Mouse (Mus musculus): ENCODE results near the gene Vwa5b1. TPM values are rescaled to one million over a fixed set of nuclear protein-coding genes. Genes with fewer than 3 reads are reported as not detected.

Vwa5b1 gene
- polyA plus RNA-seq, 1 experiment from 2014 or later: not detected

DNA sequence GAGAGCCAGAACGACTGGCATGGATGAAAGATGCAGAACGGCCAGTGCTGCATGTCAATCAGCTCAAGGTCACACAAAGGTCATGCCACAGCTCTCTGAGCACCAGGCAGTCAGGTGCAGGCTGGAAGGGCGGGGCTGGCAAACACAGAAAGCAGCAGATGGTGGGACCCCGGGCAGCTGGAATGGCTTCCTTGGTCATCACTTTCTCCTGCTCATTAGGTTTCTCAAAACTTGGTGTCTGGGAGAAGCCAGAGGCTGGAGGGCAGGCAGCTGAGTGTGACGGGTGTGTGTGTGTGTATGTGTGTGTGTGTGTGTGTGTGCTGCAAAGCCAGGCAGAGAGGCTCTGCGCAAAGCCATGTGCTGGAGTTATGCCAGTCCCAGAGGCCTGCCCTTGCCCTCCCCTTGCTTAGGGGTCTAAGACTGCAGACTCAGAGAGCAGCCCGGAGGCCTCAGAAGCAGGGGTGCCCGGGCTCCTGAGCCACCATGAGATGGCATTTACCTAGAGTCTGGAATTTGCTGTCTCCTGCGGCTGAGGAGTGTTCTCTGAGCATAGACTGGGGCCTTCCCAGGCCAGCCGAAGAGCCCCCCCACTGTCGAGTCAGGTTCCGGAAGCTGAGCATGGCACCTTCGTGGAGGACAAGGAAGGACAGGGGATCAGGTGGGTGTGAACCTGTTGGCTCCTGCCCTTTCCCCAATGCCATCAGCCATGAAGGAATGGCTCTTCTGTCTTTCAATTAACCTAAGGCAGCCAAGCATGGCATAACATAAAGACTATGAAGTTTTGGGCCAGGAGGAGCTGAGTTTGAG, 60.7 kb downstream of the Vwa5b1 start:
- no peak overlapping the region for H3K27ac ChIP-seq
- no peaks in the 10 kb centered on the region for H3K4me1 ChIP-seq (replicated peaks)
- WGBS (ENCODE audit: insufficient replicate concordance): 56% methylated on average over 13 of the region's 13 CpGs
- H3K4me3 ChIP-seq (replicated peaks): no peak overlapping the region
- DNase-seq: no peak
- no peak overlapping the region for H3K4me2 ChIP-seq
- no peak overlapping the region for H3K9ac ChIP-seq
- no peaks in the 10 kb centered on the region for H3K9me3 ChIP-seq (replicated peaks)
- no peak for ATAC-seq (ENCODE audit: low read depth)
- H3K27me3 ChIP-seq: no peaks in the 10 kb centered on the region
- no peaks in the 10 kb centered on the region for H3K36me3 ChIP-seq

DNA sequence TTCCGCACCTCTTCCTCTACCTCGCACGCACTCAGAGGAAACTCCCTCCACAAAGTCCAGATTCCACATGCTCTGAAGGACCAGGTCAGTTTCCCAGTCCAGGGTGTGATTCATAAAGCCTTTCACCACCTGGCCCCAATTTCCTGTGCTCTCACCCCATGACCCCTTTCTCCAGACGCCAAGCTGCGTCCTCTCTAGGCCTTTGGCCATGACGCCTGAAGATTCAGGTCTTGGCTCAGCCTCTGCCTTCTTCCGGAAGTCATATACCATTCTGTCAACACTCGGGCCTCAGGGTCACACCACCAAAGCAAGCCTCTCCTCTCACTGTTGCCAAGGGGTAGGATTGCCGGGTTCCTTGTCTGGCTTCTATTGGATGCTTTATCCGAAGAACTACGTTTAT, 65.8 kb downstream of the Vwa5b1 start:
- H3K27ac ChIP-seq: no peak overlapping the region
- no peak overlapping the region for H3K4me2 ChIP-seq
- H3K9me3 ChIP-seq (replicated peaks): no peaks in the 10 kb centered on the region
- H3K4me3 ChIP-seq (replicated peaks): no peak overlapping the region
- no peaks in the 10 kb centered on the region for H3K27me3 ChIP-seq
- DNase-seq (no peak), ATAC-seq (ENCODE audit: low read depth) (no peak)
- no peaks in the 10 kb centered on the region for H3K36me3 ChIP-seq
- H3K9ac ChIP-seq: no peak overlapping the region
- 41% methylated on average over 11 of the region's 11 CpGs for WGBS (ENCODE audit: insufficient replicate concordance)
- H3K4me1 ChIP-seq (replicated peaks): no peaks in the 10 kb centered on the region

DNA sequence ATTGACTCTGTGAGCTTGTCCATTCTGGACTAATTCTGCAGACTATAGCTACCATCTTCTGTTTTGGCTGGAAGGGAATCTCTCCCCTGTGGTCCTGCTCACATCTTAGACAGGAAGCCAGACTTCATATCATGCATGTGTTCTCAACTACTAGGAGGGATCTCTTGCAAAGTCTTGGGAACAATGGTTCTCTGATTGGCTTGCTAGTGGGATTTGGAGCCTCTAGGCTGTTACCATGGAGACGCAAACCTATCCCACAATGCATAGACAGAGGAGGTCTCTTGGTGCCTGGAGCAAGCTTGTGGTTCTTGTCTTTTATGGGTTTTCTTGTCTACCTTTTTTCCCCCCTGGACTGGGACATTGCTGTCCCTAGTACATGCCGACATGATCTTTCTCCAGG, 67.4 kb downstream of the Vwa5b1 start:
- H3K4me2 ChIP-seq: no peak overlapping the region
- H3K27me3 ChIP-seq: no peaks in the 10 kb centered on the region
- H3K4me3 ChIP-seq (replicated peaks): no peak overlapping the region
- ATAC-seq (ENCODE audit: low read depth) (no peak), DNase-seq (no peak)
- H3K27ac ChIP-seq: no peak overlapping the region
- no peaks in the 10 kb centered on the region for H3K9me3 ChIP-seq (replicated peaks)
- no peaks in the 10 kb centered on the region for H3K36me3 ChIP-seq
- WGBS (ENCODE audit: insufficient replicate concordance): 55% methylated on average over 2 of the region's 2 CpGs
- H3K4me1 ChIP-seq (replicated peaks): no peaks in the 10 kb centered on the region
- H3K9ac ChIP-seq: no peak overlapping the region

DNA sequence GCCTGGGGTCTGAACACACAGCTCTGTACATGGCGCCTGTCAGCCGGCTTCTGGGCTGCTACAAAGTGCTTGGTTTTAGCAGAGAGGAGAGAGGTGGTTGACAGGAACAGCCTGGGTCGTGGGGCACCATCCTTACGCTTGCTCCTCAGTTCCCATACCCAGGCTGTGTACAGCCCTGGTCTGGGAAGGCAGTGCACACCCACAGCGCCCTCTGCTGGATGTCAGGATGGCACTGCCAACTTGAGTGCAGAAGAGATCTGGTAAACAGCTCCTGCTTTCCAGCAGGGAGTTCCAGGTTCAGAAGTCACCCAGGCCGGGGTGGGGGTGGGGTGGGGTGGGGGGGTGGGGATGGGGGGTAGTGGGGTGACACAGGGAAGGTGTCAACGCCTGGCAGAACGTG, 73.7 kb downstream of the Vwa5b1 start:
- DNase-seq: peak; percentile 16
- Histone ChIP-seq H3K27ac (no peak overlapping the region), H3K27me3 (peaks cover 5% of the 10 kb centered on the region; the same call in 1 of the 2 replicates), H3K4me2 (no peak overlapping the region), H3K9me3 (replicated peaks) (no peaks in the 10 kb centered on the region), H3K4me1 (replicated peaks) (no peaks in the 10 kb centered on the region), H3K9ac (no peak overlapping the region), H3K4me3 (replicated peaks) (no peak overlapping the region), H3K36me3 (no peaks in the 10 kb centered on the region)
- WGBS (ENCODE audit: insufficient replicate concordance): 18% methylated on average over 8 of the region's 8 CpGs
- ATAC-seq (ENCODE audit: low read depth): no peak

DNA sequence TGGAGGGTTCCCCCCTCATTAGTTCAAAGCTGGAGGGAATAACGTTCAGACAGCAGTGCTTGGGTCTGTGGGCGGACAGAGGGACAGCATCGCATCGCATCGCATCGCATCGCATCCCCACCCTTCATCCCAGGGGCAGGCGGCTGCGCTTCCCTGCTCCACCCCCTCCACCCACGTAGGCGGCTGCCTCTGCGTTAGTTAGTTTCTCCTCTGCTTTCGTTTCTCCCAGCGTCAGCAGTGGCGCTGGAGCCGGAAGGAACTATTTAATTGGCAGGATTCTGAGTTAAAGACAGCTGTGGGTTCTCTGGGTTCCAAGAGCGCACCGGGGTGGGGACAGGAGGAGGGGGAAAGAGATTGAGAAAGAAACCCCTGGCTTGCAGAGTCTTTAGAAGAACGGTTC, 80.2 kb downstream of the Vwa5b1 start:
- 3% methylated on average over 19 of the region's 19 CpGs for WGBS (ENCODE audit: insufficient replicate concordance)
- Histone ChIP-seq H3K36me3 (no peaks in the 10 kb centered on the region), H3K9me3 (replicated peaks) (no peaks in the 10 kb centered on the region), H3K27me3 (peaks cover 45% of the 10 kb centered on the region), H3K27ac (no peak overlapping the region), H3K4me2 (no peak overlapping the region), H3K9ac (no peak overlapping the region), H3K4me3 (replicated peaks) (no peak overlapping the region), H3K4me1 (replicated peaks) (no peaks in the 10 kb centered on the region; the same call in 1 of the 2 replicates)
- ATAC-seq (ENCODE audit: low read depth) (no peak), DNase-seq (no peak)

DNA sequence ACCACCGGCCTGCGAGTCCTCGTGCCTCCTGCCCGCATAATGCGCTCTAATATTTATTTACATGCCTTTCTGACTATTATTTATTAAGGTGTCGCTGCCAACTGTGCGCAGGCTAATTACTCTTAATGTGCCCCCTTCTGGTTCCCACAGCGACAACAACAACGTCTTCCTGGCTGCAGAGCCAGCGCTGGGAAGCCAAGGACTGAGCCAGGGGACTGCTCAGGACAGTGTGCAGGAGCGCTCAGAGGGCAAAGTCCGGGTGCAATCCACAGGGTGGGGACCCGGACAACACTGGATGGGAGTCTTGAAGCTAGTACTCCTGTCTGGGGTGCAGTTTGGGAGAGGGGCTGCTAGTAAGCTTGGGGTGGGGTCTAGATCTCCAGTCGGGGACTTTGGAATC, 80.8 kb downstream of the Vwa5b1 start:
- 5% methylated on average over 14 of the region's 14 CpGs for WGBS (ENCODE audit: insufficient replicate concordance)
- DNase-seq (no peak), ATAC-seq (ENCODE audit: low read depth) (no peak)
- Histone ChIP-seq H3K9ac (no peak overlapping the region), H3K4me2 (no peak overlapping the region), H3K27ac (no peak overlapping the region), H3K9me3 (replicated peaks) (no peaks in the 10 kb centered on the region), H3K4me1 (replicated peaks) (no peaks in the 10 kb centered on the region; the same call in 1 of the 2 replicates), H3K36me3 (no peaks in the 10 kb centered on the region), H3K4me3 (replicated peaks) (no peak overlapping the region), H3K27me3 (peaks cover 45% of the 10 kb centered on the region)

DNA sequence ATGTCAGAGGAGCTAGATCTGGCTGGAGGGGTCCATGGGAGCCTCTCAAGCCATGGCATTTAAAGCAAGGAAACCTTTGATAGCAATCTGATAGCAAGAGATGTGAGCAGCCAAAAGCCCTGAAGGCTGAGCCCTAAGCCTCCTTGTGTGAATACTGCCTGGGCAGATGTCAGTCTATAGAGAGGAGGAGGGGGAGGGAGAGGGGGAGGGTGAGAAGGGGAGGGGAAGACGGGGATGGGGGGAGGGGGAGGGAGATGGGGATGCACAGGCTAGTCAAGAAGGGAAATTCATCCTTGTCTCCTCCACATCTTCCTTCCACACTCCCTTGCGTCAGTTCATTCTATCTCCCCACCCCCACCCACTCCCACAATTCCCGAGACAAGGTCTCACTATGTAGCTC, 81.4 kb downstream of the Vwa5b1 start:
- 14% methylated on average over 2 of the region's 3 CpGs for WGBS (ENCODE audit: insufficient replicate concordance)
- H3K4me3 ChIP-seq (replicated peaks): no peak overlapping the region
- H3K4me1 ChIP-seq (replicated peaks): no peaks in the 10 kb centered on the region; the same call in 1 of the 2 replicates
- no peak overlapping the region for H3K27ac ChIP-seq
- no peak for DNase-seq
- H3K9me3 ChIP-seq (replicated peaks): no peaks in the 10 kb centered on the region
- ATAC-seq (ENCODE audit: low read depth): no peak
- no peak overlapping the region for H3K4me2 ChIP-seq
- peaks cover 45% of the 10 kb centered on the region for H3K27me3 ChIP-seq
- H3K36me3 ChIP-seq: no peaks in the 10 kb centered on the region
- H3K9ac ChIP-seq: no peak overlapping the region

DNA sequence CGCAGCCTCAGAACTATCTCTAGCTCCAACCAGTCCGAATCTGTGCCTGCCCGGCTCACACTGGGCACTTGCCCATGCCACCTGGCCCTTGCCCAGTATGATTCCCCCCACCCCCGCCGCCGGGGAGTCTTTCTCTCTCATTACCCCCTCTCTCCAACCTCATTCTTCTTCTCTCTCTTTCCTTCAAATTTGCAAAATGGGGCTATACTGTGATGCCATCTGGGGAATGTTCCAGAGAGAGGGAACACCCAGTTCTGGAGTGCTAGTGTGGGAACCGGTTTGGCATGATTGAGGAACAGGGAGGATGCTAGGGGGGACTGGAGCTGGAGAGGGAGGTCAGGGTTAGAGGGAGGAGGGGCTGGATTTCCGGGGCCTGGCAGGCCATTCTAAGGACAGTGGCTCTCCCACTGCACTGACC, 82.2 kb downstream of the Vwa5b1 start:
- WGBS (ENCODE audit: insufficient replicate concordance): 46% methylated on average over 8 of the region's 8 CpGs
- peaks cover 42% of the 10 kb centered on the region for H3K27me3 ChIP-seq
- no peaks in the 10 kb centered on the region for H3K36me3 ChIP-seq
- H3K9ac ChIP-seq: no peak overlapping the region
- DNase-seq (no peak), ATAC-seq (ENCODE audit: low read depth) (no peak)
- H3K4me2 ChIP-seq: no peak overlapping the region
- H3K27ac ChIP-seq: no peak overlapping the region
- no peaks in the 10 kb centered on the region for H3K9me3 ChIP-seq (replicated peaks)
- no peaks in the 10 kb centered on the region; the same call in 1 of the 2 replicates for H3K4me1 ChIP-seq (replicated peaks)
- H3K4me3 ChIP-seq (replicated peaks): no peak overlapping the region

DNA sequence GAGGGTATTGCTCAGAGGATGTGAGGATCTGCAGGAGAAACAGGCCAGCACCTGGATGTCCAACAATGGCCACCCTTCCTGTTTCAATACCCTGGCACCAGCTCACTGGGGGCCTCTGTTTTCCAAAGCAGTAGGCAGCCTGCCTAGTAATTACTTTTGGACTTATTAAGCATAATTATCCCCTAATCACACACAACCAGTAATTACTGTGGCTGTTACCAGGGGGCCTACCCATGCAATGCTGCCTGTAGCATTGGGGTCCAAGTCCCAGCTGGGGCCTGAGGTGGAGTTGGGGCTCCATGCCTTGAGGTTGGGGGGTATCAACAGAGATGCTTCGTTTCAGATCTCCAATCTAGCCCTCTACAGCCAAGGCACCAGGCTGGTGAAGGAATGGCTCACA, 82.6 kb downstream of the Vwa5b1 start:
- Histone ChIP-seq H3K36me3 (no peaks in the 10 kb centered on the region), H3K4me3 (replicated peaks) (no peak overlapping the region), H3K9me3 (replicated peaks) (no peaks in the 10 kb centered on the region), H3K4me2 (no peak overlapping the region), H3K4me1 (replicated peaks) (no peaks in the 10 kb centered on the region; the same call in 1 of the 2 replicates), H3K27ac (no peak overlapping the region), H3K9ac (no peak overlapping the region), H3K27me3 (peaks cover 42% of the 10 kb centered on the region)
- ATAC-seq (ENCODE audit: low read depth) (no peak), DNase-seq (no peak)
- WGBS (ENCODE audit: insufficient replicate concordance): 22% methylated on average over 1 of the region's 1 CpGs

DNA sequence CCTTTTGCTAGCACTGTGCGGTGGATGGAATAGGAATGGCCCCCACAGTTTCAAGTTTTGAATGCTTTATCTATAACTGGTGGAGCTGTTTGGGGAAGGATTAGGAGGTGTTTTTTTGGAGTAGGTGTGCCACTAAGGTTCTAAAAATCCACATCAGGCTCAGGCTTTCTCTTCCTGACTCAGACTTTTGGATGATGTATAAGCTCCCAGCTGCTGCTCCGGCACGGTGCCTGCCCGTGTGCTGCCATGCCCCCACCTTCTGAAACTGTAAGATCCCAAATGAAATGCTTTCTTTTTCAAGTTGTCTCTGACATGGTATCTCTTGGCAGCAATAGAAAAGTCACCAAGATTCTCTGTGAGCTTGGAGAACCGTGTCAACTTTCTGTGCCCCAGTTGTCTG, 84.1 kb downstream of the Vwa5b1 start:
- DNase-seq: no peak
- no peak for ATAC-seq (ENCODE audit: low read depth)
- no peaks in the 10 kb centered on the region for H3K36me3 ChIP-seq
- no peaks in the 10 kb centered on the region for H3K9me3 ChIP-seq (replicated peaks)
- WGBS (ENCODE audit: insufficient replicate concordance): 69% methylated on average over 5 of the region's 5 CpGs
- H3K27ac ChIP-seq: no peak overlapping the region
- no peak overlapping the region for H3K4me3 ChIP-seq (replicated peaks)
- peaks cover 36% of the 10 kb centered on the region for H3K27me3 ChIP-seq
- no peaks in the 10 kb centered on the region; the same call in 1 of the 2 replicates for H3K4me1 ChIP-seq (replicated peaks)
- H3K9ac ChIP-seq: no peak overlapping the region
- H3K4me2 ChIP-seq: no peak overlapping the region

DNA sequence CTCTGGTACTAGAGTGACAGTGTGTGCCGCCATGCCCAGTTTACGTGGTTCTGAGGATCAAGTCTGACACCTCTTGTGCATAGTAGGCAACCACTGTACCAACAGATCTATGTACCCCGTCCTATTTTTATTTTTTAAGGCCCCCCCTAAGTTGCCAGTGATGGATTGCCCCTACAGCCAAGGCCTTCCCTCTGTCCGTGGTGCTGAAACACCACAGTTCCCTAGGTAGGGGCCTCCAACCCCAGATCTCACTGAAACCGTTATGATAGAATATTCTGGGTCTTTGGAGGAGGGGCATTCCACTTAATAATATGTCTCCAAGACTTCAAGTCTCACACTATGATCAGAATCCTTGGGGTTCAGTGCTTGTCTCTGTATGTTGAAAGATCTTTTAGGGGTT, 85.1 kb downstream of the Vwa5b1 start:
- DNase-seq (no peak), ATAC-seq (ENCODE audit: low read depth) (no peak)
- Histone ChIP-seq H3K4me2 (no peak overlapping the region), H3K4me3 (replicated peaks) (no peak overlapping the region), H3K27ac (no peak overlapping the region), H3K9me3 (replicated peaks) (no peaks in the 10 kb centered on the region), H3K27me3 (peaks cover 26% of the 10 kb centered on the region), H3K4me1 (replicated peaks) (no peaks in the 10 kb centered on the region; the same call in 1 of the 2 replicates), H3K36me3 (no peaks in the 10 kb centered on the region), H3K9ac (no peak overlapping the region)
- WGBS (ENCODE audit: insufficient replicate concordance): 50% methylated on average over 5 of the region's 5 CpGs

DNA sequence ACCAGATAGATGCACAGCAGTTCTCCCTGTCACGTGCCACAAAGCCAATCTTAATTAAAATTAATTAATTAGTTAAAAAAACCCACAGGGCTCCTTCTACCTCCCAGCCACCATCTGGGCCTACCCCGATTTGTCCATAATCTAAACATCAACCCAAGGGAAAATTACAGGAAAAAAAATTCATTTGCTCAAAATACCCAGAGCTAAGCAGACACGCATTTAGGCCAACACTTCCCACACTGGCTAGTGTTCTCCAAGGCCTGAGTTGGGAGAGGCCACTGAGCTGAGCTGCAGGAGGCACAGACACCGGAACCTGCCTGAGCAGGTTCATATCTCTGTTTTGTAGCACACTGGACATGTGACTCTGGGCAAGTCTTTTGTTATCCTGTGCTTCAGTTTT, 86.7 kb downstream of the Vwa5b1 start:
- no peak for ATAC-seq (ENCODE audit: low read depth)

More for the DNA sequence above, 86.7 kb downstream of the Vwa5b1 start:
- DNase-seq: no peak
- H3K36me3 ChIP-seq: no peaks in the 10 kb centered on the region
- no peaks in the 10 kb centered on the region for H3K4me1 ChIP-seq (replicated peaks)
- H3K27ac ChIP-seq: no peak overlapping the region
- no peak overlapping the region for H3K4me2 ChIP-seq
- H3K9ac ChIP-seq: no peak overlapping the region
- H3K9me3 ChIP-seq (replicated peaks): no peaks in the 10 kb centered on the region
- H3K27me3 ChIP-seq: peaks cover 10% of the 10 kb centered on the region
- WGBS (ENCODE audit: insufficient replicate concordance): 63% methylated on average over 4 of the region's 4 CpGs
- H3K4me3 ChIP-seq (replicated peaks): no peak overlapping the region
